Mouse (Mus musculus): Measurements from ENCODE around the gene Ralgps2. TPM values are rescaled to one million over a fixed set of nuclear protein-coding genes. Genes with fewer than 3 reads are reported as not detected.

Ralgps2 gene
- polyA plus RNA-seq, 1 experiment from 2014 or later: 96.8 TPM

GRCm38 (mm10) chr1:156781971-156782850, 157.2 kb downstream of the Ralgps2 start:
- 28% methylated on average over 14 of the region's 14 CpGs for WGBS
- Histone ChIP-seq H3K36me3 (no peaks in the 10 kb centered on the region), H3K4me3 (no peak overlapping the region), H3K9me3 (replicated peaks) (no peaks in the 10 kb centered on the region), H3K27me3 (ENCODE audit: low read depth, poor library complexity, severe bottlenecking) (peaks cover 85% of the 10 kb centered on the region), H3K27ac (replicated peaks) (peak overlapping the region; percentile 69), H3K4me1 (peaks cover 86% of the 10 kb centered on the region)
- DNase-seq (ENCODE audit: low spot score): peak; percentile 51

GRCm38 (mm10) chr1:156781076-156781741, 158.2 kb downstream of the Ralgps2 start:
- Histone ChIP-seq H3K4me1 (peaks cover 78% of the 10 kb centered on the region), H3K27me3 (ENCODE audit: low read depth, poor library complexity, severe bottlenecking) (peaks cover 85% of the 10 kb centered on the region), H3K36me3 (no peaks in the 10 kb centered on the region), H3K9me3 (replicated peaks) (no peaks in the 10 kb centered on the region), H3K4me3 (peak overlapping the region; percentile 17), H3K27ac (replicated peaks) (peak overlapping the region; percentile 69)
- DNase-seq (ENCODE audit: low spot score): peak; percentile 53
- 32% methylated on average over 12 of the region's 12 CpGs for WGBS

GRCm38 (mm10) chr1:156780234-156781005, 159.0 kb downstream of the Ralgps2 start:
- Histone ChIP-seq H3K36me3 (no peaks in the 10 kb centered on the region), H3K9me3 (replicated peaks) (no peaks in the 10 kb centered on the region), H3K4me1 (peaks cover 70% of the 10 kb centered on the region), H3K4me3 (no peak overlapping the region), H3K27me3 (ENCODE audit: low read depth, poor library complexity, severe bottlenecking) (peaks cover 85% of the 10 kb centered on the region), H3K27ac (replicated peaks) (0 out of 2 replicates have a peak overlapping the region, but pooled peaks have one; percentile 17)
- 68% methylated on average over 16 of the region's 16 CpGs for WGBS
- no peak for DNase-seq (ENCODE audit: low spot score)

- H3K36me3 ChIP-seq: no peaks in the 10 kb centered on the region
- H3K4me1 ChIP-seq: peaks cover 62% of the 10 kb centered on the region
- WGBS: 56% methylated on average over 4 of the region's 4 CpGs
- peaks cover 85% of the 10 kb centered on the region for H3K27me3 ChIP-seq (ENCODE audit: low read depth, poor library complexity, severe bottlenecking)
- H3K9me3 ChIP-seq (replicated peaks): no peaks in the 10 kb centered on the region
- peak overlapping the region; percentile 39; the same call in 1 of the 2 replicates for H3K27ac ChIP-seq (replicated peaks)
- no peak for DNase-seq (ENCODE audit: low spot score)
- H3K4me3 ChIP-seq: no peak overlapping the region
Observed at GRCm38 (mm10) chr1:156779595-156779994, 159.8 kb downstream of the Ralgps2 start.

GRCm38 (mm10) chr1:156778977-156779376, 160.4 kb downstream of the Ralgps2 start:
- no peaks in the 10 kb centered on the region for H3K36me3 ChIP-seq
- H3K27ac ChIP-seq (replicated peaks): peak overlapping the region; percentile 39
- DNase-seq (ENCODE audit: low spot score): no peak
- H3K27me3 ChIP-seq (ENCODE audit: low read depth, poor library complexity, severe bottlenecking): peaks cover 83% of the 10 kb centered on the region
- no peaks in the 10 kb centered on the region for H3K9me3 ChIP-seq (replicated peaks)
- 46% methylated on average over 6 of the region's 6 CpGs for WGBS
- H3K4me1 ChIP-seq: peaks cover 56% of the 10 kb centered on the region
- H3K4me3 ChIP-seq: no peak overlapping the region

GRCm38 (mm10) chr1:156777896-156778295, 161.5 kb downstream of the Ralgps2 start:
- Histone ChIP-seq H3K4me1 (peaks cover 51% of the 10 kb centered on the region), H3K27ac (replicated peaks) (no peak overlapping the region), H3K9me3 (replicated peaks) (no peaks in the 10 kb centered on the region), H3K4me3 (no peak overlapping the region), H3K36me3 (no peaks in the 10 kb centered on the region), H3K27me3 (ENCODE audit: low read depth, poor library complexity, severe bottlenecking) (peaks cover 72% of the 10 kb centered on the region)
- 71% methylated on average over 4 of the region's 4 CpGs for WGBS
- DNase-seq (ENCODE audit: low spot score): no peak

- WGBS: 85% methylated on average over 7 of the region's 7 CpGs
- H3K4me1 ChIP-seq: peaks cover 32% of the 10 kb centered on the region
- no peak for DNase-seq (ENCODE audit: low spot score)
- no peak overlapping the region for H3K4me3 ChIP-seq
- no peaks in the 10 kb centered on the region for H3K36me3 ChIP-seq
- H3K9me3 ChIP-seq (replicated peaks): no peaks in the 10 kb centered on the region
- H3K27ac ChIP-seq (replicated peaks): no peak overlapping the region
- peaks cover 70% of the 10 kb centered on the region for H3K27me3 ChIP-seq (ENCODE audit: low read depth, poor library complexity, severe bottlenecking)
Observed at GRCm38 (mm10) chr1:156775983-156776382, 163.4 kb downstream of the Ralgps2 start.

GRCm38 (mm10) chr1:156775190-156775589, 164.2 kb downstream of the Ralgps2 start:
- H3K27ac ChIP-seq (replicated peaks): no peak overlapping the region

GRCm38 (mm10) chr1:156770845-156771244, 168.6 kb downstream of the Ralgps2 start:
- Histone ChIP-seq H3K4me3 (no peak overlapping the region), H3K27me3 (ENCODE audit: low read depth, poor library complexity, severe bottlenecking) (peaks cover 35% of the 10 kb centered on the region), H3K9me3 (replicated peaks) (peaks cover 20% of the 10 kb centered on the region), H3K27ac (replicated peaks) (no peak overlapping the region), H3K36me3 (no peaks in the 10 kb centered on the region), H3K4me1 (0 out of 2 replicates have a peak, but pooled peaks cover 8% of the 10 kb centered on the region)
- no peak for DNase-seq (ENCODE audit: low spot score)
- 96% methylated on average over 10 of the region's 10 CpGs for WGBS

More at GRCm38 (mm10) chr1:156775190-156775589, 164.2 kb downstream of the Ralgps2 start:
- H3K9me3 ChIP-seq (replicated peaks): no peaks in the 10 kb centered on the region
- 90% methylated on average over 4 of the region's 4 CpGs for WGBS
- H3K36me3 ChIP-seq: no peaks in the 10 kb centered on the region
- H3K4me1 ChIP-seq: peaks cover 24% of the 10 kb centered on the region
- no peak overlapping the region for H3K4me3 ChIP-seq
- no peak for DNase-seq (ENCODE audit: low spot score)
- H3K27me3 ChIP-seq (ENCODE audit: low read depth, poor library complexity, severe bottlenecking): peaks cover 72% of the 10 kb centered on the region

GRCm38 (mm10) chr1:156769621-156770297, 169.7 kb downstream of the Ralgps2 start:
- H3K27me3 ChIP-seq (ENCODE audit: low read depth, poor library complexity, severe bottlenecking): peaks cover 24% of the 10 kb centered on the region
- H3K36me3 ChIP-seq: no peaks in the 10 kb centered on the region
- 0 out of 2 replicates have a peak overlapping the region, but pooled peaks have one; percentile 23 for H3K27ac ChIP-seq (replicated peaks)
- no peak for DNase-seq (ENCODE audit: low spot score)
- peaks cover 31% of the 10 kb centered on the region for H3K9me3 ChIP-seq (replicated peaks)
- 83% methylated on average over 18 of the region's 18 CpGs for WGBS
- 0 out of 2 replicates have a peak, but pooled peaks cover 8% of the 10 kb centered on the region for H3K4me1 ChIP-seq
- no peak overlapping the region for H3K4me3 ChIP-seq

GRCm38 (mm10) chr1:156769163-156769562, 170.3 kb downstream of the Ralgps2 start:
- H3K4me1 ChIP-seq: 0 out of 2 replicates have a peak, but pooled peaks cover 8% of the 10 kb centered on the region
- H3K36me3 ChIP-seq: no peaks in the 10 kb centered on the region
- 82% methylated on average over 5 of the region's 5 CpGs for WGBS
- H3K9me3 ChIP-seq (replicated peaks): peaks cover 35% of the 10 kb centered on the region
- no peak overlapping the region for H3K4me3 ChIP-seq
- DNase-seq (ENCODE audit: low spot score): no peak
- no peak overlapping the region for H3K27ac ChIP-seq (replicated peaks)
- H3K27me3 ChIP-seq (ENCODE audit: low read depth, poor library complexity, severe bottlenecking): peaks cover 19% of the 10 kb centered on the region

- no peak overlapping the region for H3K27ac ChIP-seq (replicated peaks)
- no peaks in the 10 kb centered on the region for H3K36me3 ChIP-seq
- no peak for DNase-seq (ENCODE audit: low spot score)
- WGBS: 94% methylated on average over 3 of the region's 3 CpGs
- H3K9me3 ChIP-seq (replicated peaks): peaks cover 35% of the 10 kb centered on the region
- no peak overlapping the region for H3K4me3 ChIP-seq
- peaks cover 20% of the 10 kb centered on the region for H3K4me1 ChIP-seq
- peaks cover 26% of the 10 kb centered on the region for H3K27me3 ChIP-seq (ENCODE audit: low read depth, poor library complexity, severe bottlenecking)
Observed at GRCm38 (mm10) chr1:156765311-156765710, 174.1 kb downstream of the Ralgps2 start.
